Mouse (Mus musculus) liver, adult 2 months (tissue): ENCODE measurements at regions not wholly inside any gene's neighbourhood (a gene's known extent, or its start where the extent isn't known, plus 50 kb on each side); places are given as distances from the start of the nearest gene placed in this dataset.

ENCODE experiments used
- DNase-seq: peaks from one replicate; pipeline ENCODE4 v3.0.0-alpha.2; 2011; ENCODE audit warnings: low read depth, low spot score; ENCODE audit errors: extremely low read depth
- H3K27ac ChIP-seq: fragments of 200-500 bp; replicated peaks from 2 replicates; pipeline ENCODE4 v1.5.1; 2012; ENCODE audit warnings: low read depth, mild to moderate bottlenecking, control low read depth, inconsistent platforms, low read length; ENCODE audit not compliant: insufficient read depth
- H3K27me3 ChIP-seq: fragments of 200-500 bp; 2 replicates; pipeline ENCODE4 v1.6.1; 2012; ENCODE audit warnings: mild to moderate bottlenecking, moderate library complexity, low read length, inconsistent platforms; ENCODE audit not compliant: control insufficient read depth, insufficient read depth
- H3K36me3 ChIP-seq: fragments of 200-500 bp; 2 replicates; pipeline ENCODE4 v1.6.1; 2012; ENCODE audit warnings: low read length, inconsistent platforms; ENCODE audit not compliant: control insufficient read depth, insufficient read depth
- H3K4me1 ChIP-seq: fragments of 200-500 bp; 2 replicates; pipeline ENCODE4 v1.6.1; 2011; ENCODE audit warnings: low read length; ENCODE audit not compliant: control insufficient read depth, insufficient read depth
- H3K4me3 ChIP-seq: fragments of 200-500 bp; 2 replicates; pipeline ENCODE4 v1.5.1; 2011; ENCODE audit warnings: low read depth, mild to moderate bottlenecking, control low read depth, low read length, moderate library complexity; ENCODE audit not compliant: insufficient read depth
- H3K79me2 ChIP-seq: fragments of 200-500 bp; 2 replicates; pipeline ENCODE4 v1.6.1; 2012; ENCODE audit warnings: inconsistent platforms, mild to moderate bottlenecking, low read length, moderate library complexity; ENCODE audit not compliant: control insufficient read depth, insufficient read depth
- H3K9ac ChIP-seq: fragments of 200-500 bp; 2 replicates; pipeline ENCODE4 v1.6.1; 2012; ENCODE audit warnings: low read depth, mild to moderate bottlenecking, control low read depth, inconsistent platforms, low read length
- CTCF ChIP-seq: fragments of 200-500 bp; IDR thresholded peaks from 2 replicates; pipeline ENCODE4 v1.5.1; 2011; ENCODE audit warnings: low read depth, low read length, control low read depth
- POLR2A ChIP-seq: fragments of 200-500 bp; IDR thresholded peaks from 2 replicates; pipeline ENCODE4 v1.6.1; 2011; ENCODE audit warnings: low read length, control low read depth; ENCODE audit not compliant: insufficient read depth; ENCODE audit errors: extremely low read depth
- WGBS: fragments of 180-500 bp; shearing (Covaris S2); methylation state at CpG from one replicate; pipeline ENCODE4 v1.1.7; 2018; 5-methylcytosine and 5-hydroxymethylcytosine counted together

DNA sequence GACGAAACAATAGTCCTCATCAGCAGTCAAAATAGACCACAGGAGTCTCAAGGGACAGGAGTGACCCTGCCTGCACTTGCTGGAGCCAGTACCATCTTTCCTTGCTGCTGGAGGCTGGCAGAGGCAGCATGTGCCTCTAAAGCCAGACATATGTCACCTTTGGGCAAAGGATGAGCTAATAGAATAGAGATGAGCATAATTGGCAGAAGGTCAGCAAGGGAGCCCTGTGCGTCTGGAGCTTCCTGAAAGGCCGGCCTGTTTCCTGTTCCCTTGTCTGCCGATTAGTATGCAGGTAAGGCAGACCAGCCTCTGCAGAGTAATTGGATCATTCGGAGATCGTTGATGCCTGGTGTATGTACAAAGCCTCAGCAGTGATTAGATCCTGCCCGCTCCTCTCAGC, 87.0 kb upstream of the Rbfox1 start:
- no peak for DNase-seq
- no peak overlapping the region for H3K9ac ChIP-seq
- H3K4me1 ChIP-seq, result no peaks in the 10 kb centered on the region
- H3K36me3 ChIP-seq, result no peaks in the 10 kb centered on the region
- H3K27ac ChIP-seq, result no peak overlapping the region
- TF ChIP-seq CTCF (no peak), POLR2A (no peak)
- H3K79me2 ChIP-seq, result no peaks in the 10 kb centered on the region
- H3K4me3 ChIP-seq, result no peak overlapping the region
- WGBS, result 66% methylated on average over 7 of the region's 7 CpGs
- H3K27me3 ChIP-seq, result no peaks in the 10 kb centered on the region

DNA sequence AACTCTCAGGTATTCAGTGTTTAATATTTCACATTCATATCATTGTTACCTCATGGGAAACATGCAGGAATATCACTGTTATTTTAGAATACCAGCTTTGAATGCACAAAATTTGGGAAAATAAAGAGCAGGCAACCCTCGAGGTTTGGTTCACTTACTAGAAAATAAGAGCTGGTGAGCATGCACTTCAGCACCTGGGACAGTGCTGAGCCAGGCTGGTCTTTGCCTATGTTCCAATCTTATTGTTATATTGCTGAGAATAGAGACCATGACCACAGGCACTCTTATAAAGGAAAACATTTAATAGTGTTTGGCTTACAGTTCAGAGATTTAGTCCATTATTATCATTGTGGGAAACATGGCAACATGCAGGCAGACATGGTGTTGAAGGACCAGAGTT, 92.9 kb upstream of the Rbfox1 start:
- DNase-seq, result no peak
- H3K4me1 ChIP-seq, result no peaks in the 10 kb centered on the region
- no peaks in the 10 kb centered on the region for H3K27me3 ChIP-seq
- no peak for TF ChIP-seq CTCF
- 38% methylated on average over 1 of the region's 1 CpGs for WGBS
- H3K9ac ChIP-seq, result no peak overlapping the region
- no peak overlapping the region for H3K4me3 ChIP-seq
- no peaks in the 10 kb centered on the region for H3K36me3 ChIP-seq
- no peak overlapping the region for H3K27ac ChIP-seq
- no peaks in the 10 kb centered on the region for H3K79me2 ChIP-seq

DNA sequence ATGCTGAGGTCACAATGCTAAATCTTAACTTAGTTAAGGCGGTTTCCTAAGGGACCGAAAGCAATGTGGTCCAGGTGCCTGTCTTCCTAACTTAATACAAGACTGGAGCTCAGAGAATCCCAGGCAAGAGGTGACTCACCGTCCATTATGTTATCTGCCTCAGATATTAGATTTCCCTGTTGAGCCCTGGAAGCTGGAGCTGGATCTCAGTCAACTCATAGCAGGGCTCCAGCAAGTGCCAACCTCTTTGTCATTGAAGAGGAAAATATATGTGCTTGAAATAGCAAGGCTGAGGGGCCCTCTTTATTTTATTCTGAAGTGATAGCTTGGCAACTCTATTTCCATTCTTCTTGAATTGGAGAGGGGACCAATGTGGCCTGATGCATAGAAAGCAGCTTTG, 95.0 kb upstream of the Rbfox1 start:
- Histone ChIP-seq H3K4me1 (no peaks in the 10 kb centered on the region), H3K27ac (no peak overlapping the region), H3K79me2 (no peaks in the 10 kb centered on the region), H3K4me3 (no peak overlapping the region), H3K36me3 (no peaks in the 10 kb centered on the region), H3K9ac (no peak overlapping the region), H3K27me3 (no peaks in the 10 kb centered on the region)
- 85% methylated on average over 3 of the region's 3 CpGs for WGBS
- no peak for TF ChIP-seq CTCF
- TF ChIP-seq POLR2A, result no peak
- no peak for DNase-seq

DNA sequence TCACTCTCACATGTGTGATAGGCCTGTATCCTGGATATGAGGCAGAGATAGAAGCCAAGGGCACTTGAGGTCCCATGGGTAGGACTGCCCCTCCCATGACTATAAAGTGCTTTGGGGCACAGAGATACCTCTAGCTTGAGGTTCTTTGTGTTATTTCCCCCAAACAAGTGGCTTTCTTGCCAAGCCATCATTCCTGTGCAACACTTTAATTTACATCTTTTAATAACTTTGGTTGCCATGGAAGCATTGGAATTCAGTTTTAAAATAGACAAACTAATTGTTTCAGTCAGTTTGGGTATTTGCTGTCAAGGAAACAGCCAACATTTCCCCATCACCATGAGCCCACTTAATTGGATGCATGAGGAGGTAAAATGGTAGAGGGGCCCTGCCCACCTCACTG, 97.9 kb upstream of the Rbfox1 start:
- Histone ChIP-seq H3K36me3 (no peaks in the 10 kb centered on the region), H3K79me2 (no peaks in the 10 kb centered on the region), H3K27me3 (no peaks in the 10 kb centered on the region), H3K9ac (no peak overlapping the region), H3K4me1 (no peaks in the 10 kb centered on the region), H3K27ac (no peak overlapping the region), H3K4me3 (no peak overlapping the region)
- TF ChIP-seq CTCF (no peak), POLR2A (no peak)
- DNase-seq, result no peak

DNA sequence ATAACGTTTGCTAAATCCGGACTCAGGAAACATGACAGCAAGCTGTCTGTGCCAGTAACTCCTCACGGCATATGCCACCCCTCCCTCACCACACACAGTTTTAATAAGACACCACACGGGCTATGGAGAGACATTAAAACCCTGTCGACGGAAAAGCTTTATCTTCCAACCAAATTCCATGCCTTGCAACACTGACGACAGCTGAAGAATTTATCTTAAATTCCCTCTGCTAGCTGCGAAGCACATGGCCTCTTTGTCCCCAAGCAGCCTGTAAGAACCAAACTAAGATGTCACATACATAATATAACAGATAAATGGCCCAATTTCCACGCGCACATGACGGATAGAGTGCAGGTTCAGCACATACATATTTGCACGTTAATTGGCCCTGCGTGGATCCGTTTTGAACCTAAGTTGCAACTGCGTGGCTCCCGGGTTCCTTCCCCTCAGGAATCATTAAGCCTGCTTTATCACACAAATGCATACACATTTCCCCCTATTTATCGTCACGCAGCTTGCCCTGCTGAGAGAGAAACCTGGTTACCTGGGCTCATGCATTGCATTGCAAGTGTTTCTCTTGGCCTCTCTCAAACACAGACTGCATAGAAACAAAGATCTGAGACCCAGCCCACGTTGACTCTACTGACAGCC, 118.3 kb upstream of the Rbfox1 start:
- no peaks in the 10 kb centered on the region for H3K4me1 ChIP-seq
- H3K4me3 ChIP-seq, result no peak overlapping the region
- no peak overlapping the region for H3K9ac ChIP-seq
- TF ChIP-seq POLR2A (no peak), CTCF (no peak)
- H3K79me2 ChIP-seq, result no peaks in the 10 kb centered on the region
- H3K36me3 ChIP-seq, result no peaks in the 10 kb centered on the region
- H3K27ac ChIP-seq, result no peak overlapping the region
- 0 out of 2 replicates have a peak, but pooled peaks cover 2% of the 10 kb centered on the region for H3K27me3 ChIP-seq
- WGBS, result 84% methylated on average over 19 of the region's 19 CpGs
- no peak for DNase-seq

DNA sequence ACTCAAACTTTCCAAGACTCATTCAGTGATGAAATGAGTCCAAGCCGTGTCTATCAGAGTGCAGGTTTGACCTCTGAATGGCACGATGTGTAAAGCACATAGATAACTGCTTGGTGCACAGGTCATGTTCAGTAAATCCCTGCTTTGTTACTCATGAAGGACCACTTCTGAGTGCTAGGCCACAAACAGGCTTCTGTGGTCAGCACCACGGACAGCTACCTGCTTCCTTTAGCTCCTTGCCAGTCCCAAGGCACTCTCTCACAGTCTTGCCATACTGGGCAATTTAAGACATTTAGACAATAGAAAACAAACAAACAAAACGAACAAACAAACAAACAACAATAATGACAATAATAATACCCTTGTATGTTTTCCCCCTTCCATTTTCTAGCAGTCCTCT, 120.0 kb upstream of the Rbfox1 start:
- DNase-seq, result no peak
- H3K4me1 ChIP-seq, result no peaks in the 10 kb centered on the region
- no peaks in the 10 kb centered on the region for H3K36me3 ChIP-seq
- no peak overlapping the region for H3K9ac ChIP-seq
- no peaks in the 10 kb centered on the region for H3K79me2 ChIP-seq
- no peak overlapping the region for H3K4me3 ChIP-seq
- H3K27ac ChIP-seq, result no peak overlapping the region
- WGBS, result 27% methylated on average over 4 of the region's 4 CpGs
- no peaks in the 10 kb centered on the region for H3K27me3 ChIP-seq
- TF ChIP-seq POLR2A (no peak), CTCF (no peak)
